Mouse (Mus musculus) forebrain, embryonic 10.5 days (tissue): ENCODE measurements around the gene Macc1. TPM values are rescaled to one million over a fixed set of nuclear protein-coding genes. Genes with fewer than 3 reads are reported as not detected.

Experiments used
- DNase-seq: peaks from one replicate; pipeline ENCODE4 v3.0.0-alpha.2; 2017; ENCODE audit warnings: low spot score; ENCODE audit errors: extremely low spot score
- H3K27ac ChIP-seq: fragments of 300-500 bp; sonication (generic); 2 replicates; pipeline ENCODE4 v1.5.1; 2016; ENCODE audit warnings: mild to moderate bottlenecking
- H3K27me3 ChIP-seq: fragments of 300-500 bp; sonication (generic); 2 replicates; pipeline ENCODE4 v1.6.1; 2016; ENCODE audit warnings: mild to moderate bottlenecking; ENCODE audit not compliant: poor library complexity, severe bottlenecking
- H3K36me3 ChIP-seq: fragments of 300-500 bp; sonication (generic); replicated peaks from 2 replicates; pipeline ENCODE4 v1.6.1; 2016; ENCODE audit warnings: mild to moderate bottlenecking, moderate library complexity
- H3K4me1 ChIP-seq: fragments of 300-500 bp; sonication (generic); 2 replicates; pipeline ENCODE4 v1.6.1; 2016
- H3K4me3 ChIP-seq: fragments of 300-500 bp; sonication (generic); 2 replicates; pipeline ENCODE4 v1.5.1; 2016; ENCODE audit warnings: mild to moderate bottlenecking, moderate library complexity
- H3K9me3 ChIP-seq: fragments of 300-500 bp; sonication (generic); 2 replicates; pipeline ENCODE4 v1.6.1; 2016; ENCODE audit warnings: mild to moderate bottlenecking, moderate library complexity
- WGBS: fragments of 180-500 bp; shearing (Covaris S2); methylation state at CpG from one replicate; pipeline ENCODE4 v1.1.7; 2016; 5-methylcytosine and 5-hydroxymethylcytosine counted together
- polyA plus RNA-seq: library from polyadenylated mRNA; unstranded; fragments of >200 nt; fragmentation: Nextera tagmentation; extraction: Ambion mirVana; gene quantifications from 2 replicates; pipeline ENCODE4 v1.2.1, GENCODE M21; 2016

The Macc1 gene
- polyA plus RNA-seq: 0.30 and 0.32 TPM in 2 replicates

DNA sequence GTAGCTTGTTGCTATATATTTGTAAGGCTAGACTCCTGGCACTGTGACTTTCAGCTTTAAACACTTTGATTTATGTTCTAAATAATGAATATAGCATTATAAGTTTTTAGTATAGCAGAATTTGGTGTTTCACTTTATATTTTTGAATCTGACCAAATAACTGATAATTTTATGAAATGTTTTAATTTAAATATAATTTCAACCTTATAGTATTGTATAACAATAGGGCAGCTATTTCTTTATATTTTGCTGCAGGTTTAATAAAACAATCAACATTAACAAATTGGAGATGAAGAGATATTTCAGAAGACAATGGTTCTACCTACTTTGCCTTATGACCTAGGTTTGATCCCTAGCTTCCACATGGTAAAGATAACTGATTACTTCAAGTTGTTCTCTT is at the start of gene Macc1:
TSS of gene Macc1 (plus strand) at position 301 of the 400 bp plus-strand sequence.
- no peak for DNase-seq
- Histone ChIP-seq H3K36me3 (no peaks in the 10 kb centered on the region), H3K4me3 (no peak within 1 kb of the TSS), H3K4me1 (no peaks in the 10 kb centered on the region), H3K27ac (no peak within 1 kb of the TSS), H3K9me3 (no peaks in the 10 kb centered on the region), H3K27me3 (no peaks in the 10 kb centered on the region)

DNA sequence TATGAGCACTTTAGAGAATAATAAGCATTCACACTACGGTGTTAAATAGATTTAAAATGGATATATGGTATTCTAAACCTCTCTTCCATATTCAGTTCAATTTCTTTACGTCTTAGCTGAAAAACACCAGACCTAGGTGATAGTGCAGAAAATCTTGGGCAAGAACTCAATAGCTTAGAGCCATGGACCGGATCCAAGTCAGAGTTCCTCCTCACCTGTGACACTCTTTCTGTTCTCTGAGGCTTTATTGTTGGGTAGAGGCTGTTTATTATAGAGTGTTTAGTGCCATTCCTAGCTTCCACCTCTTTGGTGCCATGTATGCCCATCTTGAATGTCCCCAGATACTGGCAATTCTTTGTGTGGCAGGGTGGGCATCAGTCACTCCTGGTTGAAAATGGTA is 49.6 kb upstream of the Macc1 start:
- H3K27ac ChIP-seq: no peak overlapping the region
- peaks cover 3% of the 10 kb centered on the region; the same call in 1 of the 2 replicates for H3K4me1 ChIP-seq
- DNase-seq: no peak
- 96% methylated on average over 3 of the region's 3 CpGs for WGBS
- H3K9me3 ChIP-seq: no peaks in the 10 kb centered on the region
- H3K4me3 ChIP-seq: no peak overlapping the region
- no peaks in the 10 kb centered on the region for H3K36me3 ChIP-seq
- no peaks in the 10 kb centered on the region for H3K27me3 ChIP-seq

GRCm38 (mm10) chr12:119268723-119269122 is 45.3 kb upstream of the Macc1 start:
- H3K27ac ChIP-seq: no peak overlapping the region
- H3K4me3 ChIP-seq: no peak overlapping the region
- no peaks in the 10 kb centered on the region for H3K9me3 ChIP-seq
- H3K4me1 ChIP-seq: peaks cover 15% of the 10 kb centered on the region
- DNase-seq: no peak
- WGBS: 82% methylated on average over 1 of the region's 1 CpGs
- no peaks in the 10 kb centered on the region for H3K36me3 ChIP-seq
- H3K27me3 ChIP-seq: peaks cover 6% of the 10 kb centered on the region

- peaks cover 25% of the 10 kb centered on the region for H3K4me1 ChIP-seq
- no peak for DNase-seq
- 80% methylated on average over 2 of the region's 2 CpGs for WGBS
- H3K27ac ChIP-seq: no peak overlapping the region
- no peaks in the 10 kb centered on the region for H3K36me3 ChIP-seq
- no peaks in the 10 kb centered on the region for H3K9me3 ChIP-seq
- H3K27me3 ChIP-seq: peaks cover 6% of the 10 kb centered on the region
- H3K4me3 ChIP-seq: no peak overlapping the region
Observed at GRCm38 (mm10) chr12:119270036-119270435, 44.0 kb upstream of the Macc1 start.

GRCm38 (mm10) chr12:119271964-119272363 is 42.1 kb upstream of the Macc1 start:
- Histone ChIP-seq H3K4me1 (peaks cover 23% of the 10 kb centered on the region), H3K27me3 (peaks cover 6% of the 10 kb centered on the region), H3K4me3 (no peak overlapping the region), H3K36me3 (no peaks in the 10 kb centered on the region), H3K27ac (no peak overlapping the region), H3K9me3 (no peaks in the 10 kb centered on the region)
- WGBS: 88% methylated on average over 1 of the region's 1 CpGs
- no peak for DNase-seq

- H3K36me3 ChIP-seq: no peaks in the 10 kb centered on the region
- H3K27ac ChIP-seq: peak overlapping the region; percentile 37; the same call in 1 of the 2 replicates
- no peak overlapping the region for H3K4me3 ChIP-seq
- no peak for DNase-seq
- H3K9me3 ChIP-seq: no peaks in the 10 kb centered on the region
- peaks cover 6% of the 10 kb centered on the region for H3K27me3 ChIP-seq
- peaks cover 21% of the 10 kb centered on the region for H3K4me1 ChIP-seq
- 3% methylated on average over 1 of the region's 1 CpGs for WGBS
Observed at GRCm38 (mm10) chr12:119273605-119274004, 40.5 kb upstream of the Macc1 start.

GRCm38 (mm10) chr12:119276282-119276681 is 37.8 kb upstream of the Macc1 start:
- no peak for DNase-seq
- Histone ChIP-seq H3K4me3 (no peak overlapping the region), H3K27ac (no peak overlapping the region), H3K27me3 (peaks cover 6% of the 10 kb centered on the region), H3K4me1 (peaks cover 21% of the 10 kb centered on the region), H3K9me3 (no peaks in the 10 kb centered on the region), H3K36me3 (no peaks in the 10 kb centered on the region)
- 82% methylated on average over 1 of the region's 1 CpGs for WGBS

- 100% methylated on average over 6 of the region's 6 CpGs for WGBS
Observed at GRCm38 (mm10) chr12:119291618-119292017, 22.5 kb upstream of the Macc1 start.

DNA sequence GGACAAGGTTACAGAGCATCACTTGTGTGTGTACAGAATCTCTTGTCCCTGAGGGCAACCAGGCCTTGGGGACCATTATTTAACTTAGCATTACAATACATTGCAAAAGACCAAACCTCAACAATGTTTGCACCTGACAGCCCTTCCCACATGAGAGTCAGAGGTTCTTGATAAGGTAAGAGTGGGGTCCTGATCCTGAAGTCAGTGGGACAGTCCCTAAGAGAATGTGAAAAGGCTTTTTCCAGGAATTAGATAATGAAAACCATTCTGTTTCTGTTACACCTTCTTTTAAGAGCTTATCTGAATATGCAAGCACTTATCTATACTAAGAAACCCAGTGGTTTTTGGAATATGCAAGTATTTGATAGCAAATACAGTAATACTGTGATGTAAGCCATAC is 10.5 kb upstream of the Macc1 start:
- Histone ChIP-seq H3K4me1 (peaks cover 4% of the 10 kb centered on the region), H3K36me3 (no peaks in the 10 kb centered on the region), H3K4me3 (no peak overlapping the region), H3K9me3 (no peaks in the 10 kb centered on the region), H3K27ac (no peak overlapping the region), H3K27me3 (no peaks in the 10 kb centered on the region)
- DNase-seq: no peak

More at GRCm38 (mm10) chr12:119291618-119292017, 22.5 kb upstream of the Macc1 start:
- no peaks in the 10 kb centered on the region for H3K27me3 ChIP-seq
- no peak overlapping the region for H3K27ac ChIP-seq
- no peak overlapping the region for H3K4me3 ChIP-seq
- H3K4me1 ChIP-seq: no peaks in the 10 kb centered on the region
- no peak for DNase-seq
- no peaks in the 10 kb centered on the region for H3K36me3 ChIP-seq
- H3K9me3 ChIP-seq: no peaks in the 10 kb centered on the region

DNA sequence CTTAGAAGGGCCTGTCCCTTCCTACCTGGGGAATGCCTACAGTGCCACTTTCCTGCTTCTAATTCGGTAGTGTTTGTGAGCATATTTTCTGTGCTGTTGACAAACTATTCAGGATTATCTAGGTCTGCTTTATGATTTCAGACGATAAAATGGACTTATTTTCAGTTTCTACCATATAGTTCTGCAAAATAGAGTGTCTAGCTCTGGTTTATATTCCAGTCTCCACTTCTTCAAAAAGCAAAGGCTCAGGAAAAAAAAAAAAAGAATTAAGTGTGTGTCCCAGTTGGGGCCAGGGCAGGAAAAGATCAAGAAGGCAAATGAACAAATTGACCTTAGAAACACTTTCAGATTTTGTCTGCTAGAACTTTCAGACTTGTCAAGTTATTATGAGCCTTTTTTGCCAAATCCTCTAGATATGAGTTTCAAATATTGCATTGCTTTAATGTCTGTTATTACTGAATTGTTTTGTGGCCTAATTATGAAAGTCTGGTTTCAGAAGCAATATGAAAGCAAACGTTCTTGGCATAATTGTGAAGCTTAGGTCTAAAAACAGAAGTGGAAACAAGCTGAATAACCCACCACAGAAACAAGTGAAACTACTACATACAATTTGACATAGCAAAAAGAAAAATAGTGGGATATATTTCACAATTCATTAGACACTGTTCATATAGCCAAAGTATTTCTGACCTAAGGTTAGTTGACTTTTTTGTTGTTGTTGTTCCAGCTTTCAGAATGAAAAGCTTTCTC is 881 bp upstream of the Macc1 start:
- Histone ChIP-seq H3K27ac (no peak overlapping the region), H3K4me3 (no peak overlapping the region), H3K4me1 (peaks cover 5% of the 10 kb centered on the region), H3K27me3 (no peaks in the 10 kb centered on the region), H3K36me3 (no peaks in the 10 kb centered on the region), H3K9me3 (no peaks in the 10 kb centered on the region)
- 76% methylated on average over 3 of the region's 3 CpGs for WGBS
- no peak for DNase-seq

GRCm38 (mm10) chr12:119318799-119319198 is 4.7 kb downstream of the Macc1 start:
- no peak overlapping the region for H3K27ac ChIP-seq
- 73% methylated on average over 1 of the region's 1 CpGs for WGBS
- no peaks in the 10 kb centered on the region for H3K4me1 ChIP-seq
- H3K36me3 ChIP-seq: no peaks in the 10 kb centered on the region
- H3K4me3 ChIP-seq: no peak overlapping the region
- H3K27me3 ChIP-seq: no peaks in the 10 kb centered on the region
- no peak for DNase-seq
- H3K9me3 ChIP-seq: no peaks in the 10 kb centered on the region

DNA sequence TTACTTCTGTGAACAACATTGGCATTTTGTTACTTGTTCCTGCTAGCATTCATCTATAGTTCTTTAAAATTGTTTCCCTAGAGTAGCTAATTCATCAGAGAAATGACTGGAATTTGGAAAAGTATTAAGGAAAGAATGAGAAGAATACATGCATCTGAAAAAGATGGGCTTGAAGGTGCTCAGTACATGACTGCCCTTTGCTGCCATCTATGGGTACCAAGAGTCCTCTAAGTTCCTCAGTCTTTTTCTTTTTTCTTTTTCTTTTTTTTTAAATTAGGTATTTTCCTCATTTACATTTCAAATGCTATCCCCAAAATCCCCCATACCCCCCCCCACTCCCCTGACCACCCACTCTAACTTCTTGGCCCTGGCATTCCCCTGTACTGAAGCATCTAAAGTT is 11.3 kb downstream of the Macc1 start:
- Histone ChIP-seq H3K4me3 (no peak overlapping the region), H3K36me3 (no peaks in the 10 kb centered on the region), H3K4me1 (no peaks in the 10 kb centered on the region), H3K27ac (no peak overlapping the region), H3K9me3 (no peaks in the 10 kb centered on the region), H3K27me3 (no peaks in the 10 kb centered on the region; the same call in 1 of the 2 replicates)
- DNase-seq: no peak

DNA sequence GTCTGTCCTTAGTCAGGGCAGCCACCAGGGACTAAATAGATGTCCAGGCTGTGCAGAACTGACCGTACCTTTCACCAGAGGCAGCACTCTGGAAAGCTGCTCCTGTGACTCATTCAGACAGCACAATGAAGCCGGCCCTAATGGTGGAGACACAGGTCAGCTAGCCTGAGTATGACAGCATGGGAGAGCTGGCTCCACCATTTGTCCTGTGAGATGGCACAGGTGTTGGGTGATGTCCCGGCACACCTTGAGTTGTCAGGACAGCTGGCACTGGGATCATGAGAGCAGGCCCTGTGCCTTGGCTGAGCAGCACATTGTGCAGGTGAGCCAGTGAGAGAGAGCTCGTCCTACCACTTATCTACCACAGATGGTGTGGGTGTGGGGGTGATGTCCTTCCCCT is 16.6 kb downstream of the Macc1 start:
- 88% methylated on average over 4 of the region's 4 CpGs for WGBS

More for the DNA sequence above, 16.6 kb downstream of the Macc1 start:
- no peak for DNase-seq
- Histone ChIP-seq H3K27ac (no peak overlapping the region), H3K4me1 (peaks cover 23% of the 10 kb centered on the region), H3K27me3 (no peaks in the 10 kb centered on the region; the same call in 1 of the 2 replicates), H3K36me3 (no peaks in the 10 kb centered on the region), H3K4me3 (no peak overlapping the region), H3K9me3 (no peaks in the 10 kb centered on the region)
